Mouse (Mus musculus) B cell, adult (primary cell): ENCODE measurements around the gene Rsf1. TPM values are rescaled to one million over a fixed set of nuclear protein-coding genes. Genes with fewer than 3 reads are reported as not detected.

Experiments
- total RNA-seq: library from RNA; stranded (reverse); gene quantifications from 4 replicates; pipeline ENCODE4 v1.2.4, GENCODE M21; 2023; ENCODE audit not compliant: inconsistent age

Rsf1 gene
- 74.5 to 87.7 TPM (median 77.4 TPM) in 4 replicates for total RNA-seq

DNA sequence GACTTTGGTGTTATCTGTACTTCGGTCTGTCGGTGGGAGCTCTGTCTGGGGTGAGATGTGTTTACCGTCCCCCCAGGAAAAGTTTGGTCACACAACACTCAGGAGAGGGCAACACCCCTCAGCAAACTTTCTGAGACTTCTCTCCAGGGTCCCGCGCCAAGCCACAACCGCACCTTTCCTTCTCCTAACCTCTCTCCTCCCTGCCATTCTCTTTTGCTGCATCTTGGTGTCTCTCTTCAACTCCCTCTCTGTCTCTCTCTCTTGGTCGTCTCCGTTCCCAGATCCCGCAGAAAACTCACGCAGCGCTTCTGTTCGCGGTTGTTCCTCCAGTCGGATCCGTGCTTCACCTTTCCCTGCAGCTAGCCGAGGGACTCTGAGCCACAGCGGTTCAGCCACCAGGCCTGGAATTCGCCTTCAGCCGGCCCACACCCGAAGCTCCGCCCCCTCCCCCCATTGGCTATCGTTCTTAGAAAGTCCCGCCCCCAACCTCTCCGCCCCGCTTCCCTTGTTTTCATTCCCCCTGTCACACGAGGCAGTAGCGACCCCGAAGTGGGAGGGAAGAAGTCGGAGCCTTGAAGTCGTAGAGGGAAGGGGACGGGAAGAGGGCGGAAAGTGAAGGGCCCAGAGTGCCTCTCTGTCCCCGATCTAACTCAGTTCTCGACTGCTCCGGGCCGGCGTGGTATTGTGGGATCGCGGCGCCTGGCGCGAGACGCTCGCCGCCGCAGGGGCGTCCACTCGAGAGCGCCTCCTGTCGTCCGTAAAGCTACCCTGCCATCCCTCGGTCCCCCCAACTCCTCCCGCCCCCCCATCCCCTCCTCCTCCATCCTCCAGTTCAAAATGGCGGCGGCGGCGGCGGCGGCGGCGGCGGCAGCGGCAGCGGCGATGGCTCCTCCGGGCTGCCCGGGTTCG is at the start of gene Rsf1, which contains the start of gene Aamdc:
Rsf1 (plus strand) TSS at position 823 of the 909 bp plus-strand sequence.
Aamdc (minus strand) TSS at position 431 of the 909 bp plus-strand sequence.

GRCm38 (mm10) chr7:97696506-97697254 is 117.0 kb downstream of the Rsf1 start, which contains the start of gene Clns1a:
TSS of gene Clns1a (plus strand) at chr7:97696634.

GRCm38 (mm10) chr7:97737638-97738456 is 158.2 kb downstream of the Rsf1 start, which contains the start of gene Aqp11:
TSS of gene Aqp11 (minus strand) at chr7:97738289.

Other genes with a start within 250 kb of the Rsf1 start
- 5.2 to 8.0 TPM (median 5.9 TPM) in 4 replicates for gene Usp35, start 247.9 kb upstream of the Rsf1 start, total RNA-seq
- 1.2 to 1.7 TPM (median 1.3 TPM) in 4 replicates for gene Kctd21, start 247.6 kb upstream of the Rsf1 start, total RNA-seq
- 14.9 to 17.7 TPM (median 15.9 TPM) in 4 replicates for gene Alg8, start 208.3 kb upstream of the Rsf1 start, total RNA-seq
- 53.9 to 65.9 TPM (median 63.7 TPM) in 4 replicates for gene Ndufc2, start 179.9 kb upstream of the Rsf1 start, total RNA-seq
- gene Thrsp, start 162.2 kb upstream of the Rsf1 start, total RNA-seq: not detected in 4 replicates
- 5.8 to 8.7 TPM (median 8.1 TPM) in 4 replicates for gene Kctd14, start 128.6 kb upstream of the Rsf1 start, total RNA-seq
- 76.2 to 94.9 TPM (median 82.3 TPM) in 4 replicates for gene Ints4, start 98.9 kb upstream of the Rsf1 start, total RNA-seq
- gene Aamdc, start 392 bp upstream of the Rsf1 start, total RNA-seq: 9.0 to 11.2 TPM (median 9.8 TPM) in 4 replicates
- 50.6 to 52.7 TPM (median 51.4 TPM) in 4 replicates for gene Clns1a, start 116.7 kb downstream of the Rsf1 start, total RNA-seq
- 0.42 to 0.99 TPM in 2 of 4 replicates, not detected in the others for gene Aqp11, start 158.4 kb downstream of the Rsf1 start, total RNA-seq
- 2.8 to 4.5 TPM (median 2.9 TPM) in 4 replicates for gene Pak1, start 208.7 kb downstream of the Rsf1 start, total RNA-seq